Mouse (Mus musculus): Measurements from ENCODE around the gene Sult2a6. TPM values are rescaled to one million over a fixed set of nuclear protein-coding genes. Genes with fewer than 3 reads are reported as not detected.
A peak's percentile ranks its signal among the peaks of the same experiment; 100 is the strongest.

The Sult2a6 gene
- polyA plus RNA-seq (2015; fragmentation: Nextera tagmentation; extraction: Ambion mirVana): 9.5 and 12.5 TPM in 2 replicates

DNA sequence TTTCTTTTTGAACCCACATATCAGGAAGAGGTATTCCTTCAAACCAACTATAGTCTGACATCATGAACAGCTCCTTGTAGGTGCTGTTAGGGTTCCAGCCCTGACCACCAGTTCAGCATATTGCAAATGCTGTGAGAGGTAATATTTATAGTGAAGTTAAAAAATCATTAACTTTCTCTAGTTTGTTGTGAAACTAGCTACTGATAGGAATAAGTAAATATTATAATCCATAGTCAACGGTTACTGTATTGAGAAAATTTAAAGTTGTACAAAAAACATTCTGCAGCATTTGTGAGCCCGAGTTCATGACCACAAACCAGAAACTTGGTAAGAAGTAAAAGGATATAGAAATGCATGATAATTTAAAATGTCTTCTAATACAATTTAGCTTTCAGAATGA, at the start of gene Sult2a6:
TSS of gene Sult2a6 (minus strand) at position 101 of the 400 bp plus-strand sequence.
- no peak within 1 kb of the TSS for H3K9ac ChIP-seq (replicated peaks)
- DNase-seq (no peak), ATAC-seq (no peak)
- TF ChIP-seq CTCF (IDR thresholded peaks at IDR 0.05; ENCODE audit: low read depth): no peak
- no peak for TF ChIP-seq EP300 (IDR thresholded peaks at IDR 0.05; ENCODE audit: low read depth)
- no peaks in the 10 kb centered on the region for H3K27me3 ChIP-seq (ENCODE audit: insufficient read depth, low read length)
- H3K27ac ChIP-seq (ENCODE audit: low read depth): no peak within 1 kb of the TSS
- no peak within 1 kb of the TSS for H3K4me2 ChIP-seq (ENCODE audit: low read depth, low read length)
- H3K9me3 ChIP-seq (ENCODE audit: low read length): no peaks in the 10 kb centered on the region
- WGBS (ENCODE audit: insufficient replicate concordance): 49% methylated on average over 2 of the region's 2 CpGs
- no peak within 1 kb of the TSS for H3K4me3 ChIP-seq (ENCODE audit: low read depth, low read length)
- no peaks in the 10 kb centered on the region for H3K4me1 ChIP-seq (ENCODE audit: insufficient read depth)
- no peaks in the 10 kb centered on the region for H3K36me3 ChIP-seq (replicated peaks; ENCODE audit: insufficient read depth, low read length)

DNA sequence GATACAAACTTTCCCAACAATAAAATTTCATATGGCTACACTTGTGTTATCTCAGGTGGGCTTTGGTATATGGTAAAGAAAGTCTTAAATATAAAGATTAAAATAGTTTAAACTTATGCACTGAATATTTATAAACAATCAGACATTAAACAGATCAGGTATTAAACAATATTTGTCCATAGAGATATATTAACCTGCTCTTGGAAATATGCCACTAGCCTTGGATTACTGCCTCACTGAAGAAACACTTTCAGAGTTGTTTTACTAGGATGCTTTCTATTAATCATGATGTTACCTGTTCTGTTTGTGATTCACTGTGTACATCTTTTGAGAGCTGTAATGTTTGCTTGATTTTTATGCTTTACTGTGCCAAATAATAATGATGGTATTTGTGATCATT, 39.4 kb downstream of the Sult2a6 start:
- Histone ChIP-seq H3K9me3 (ENCODE audit: low read length) (no peaks in the 10 kb centered on the region), H3K4me2 (ENCODE audit: low read depth, low read length) (no peak overlapping the region), H3K27ac (ENCODE audit: low read depth) (no peak overlapping the region), H3K27me3 (ENCODE audit: insufficient read depth, low read length) (no peaks in the 10 kb centered on the region), H3K9ac (replicated peaks) (no peak overlapping the region), H3K36me3 (replicated peaks; ENCODE audit: insufficient read depth, low read length) (no peaks in the 10 kb centered on the region), H3K4me1 (ENCODE audit: insufficient read depth) (no peaks in the 10 kb centered on the region), H3K4me3 (ENCODE audit: low read depth, low read length) (no peak overlapping the region)
- no peak for DNase-seq
- TF ChIP-seq CTCF (IDR thresholded peaks at IDR 0.05; ENCODE audit: low read depth) (no peak), EP300 (IDR thresholded peaks at IDR 0.05; ENCODE audit: low read depth) (no peak)
- ATAC-seq: no peak

DNA sequence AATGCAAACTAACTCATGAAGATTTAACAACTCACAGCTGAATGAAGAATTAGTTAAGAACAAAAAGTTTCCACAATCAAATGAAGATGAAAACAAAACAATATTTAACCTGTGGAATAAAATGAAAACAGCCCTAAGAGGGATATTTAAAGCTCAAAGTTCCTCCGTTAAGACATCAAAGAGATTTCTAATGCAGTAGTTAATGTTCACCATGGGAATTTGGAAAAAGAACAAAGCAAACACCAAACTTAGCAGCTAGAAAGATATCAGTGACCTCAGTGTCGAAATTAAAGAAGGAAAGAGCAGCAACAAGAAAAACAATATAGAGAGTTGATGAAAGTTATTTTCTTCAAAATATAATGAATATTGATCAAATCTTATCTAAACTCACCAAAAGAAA, 51.3 kb downstream of the Sult2a6 start:
- Histone ChIP-seq H3K27ac (ENCODE audit: low read depth) (no peak overlapping the region), H3K27me3 (ENCODE audit: insufficient read depth, low read length) (no peaks in the 10 kb centered on the region), H3K4me1 (ENCODE audit: insufficient read depth) (no peaks in the 10 kb centered on the region), H3K4me2 (ENCODE audit: low read depth, low read length) (no peak overlapping the region), H3K4me3 (ENCODE audit: low read depth, low read length) (no peak overlapping the region), H3K9me3 (ENCODE audit: low read length) (no peaks in the 10 kb centered on the region), H3K36me3 (replicated peaks; ENCODE audit: insufficient read depth, low read length) (no peaks in the 10 kb centered on the region), H3K9ac (replicated peaks) (no peak overlapping the region)
- peak; percentile 54; the same call in 1 of the 2 replicates for ATAC-seq
- no peak for DNase-seq
- no peak for TF ChIP-seq CTCF (IDR thresholded peaks at IDR 0.05; ENCODE audit: low read depth)
- no peak for TF ChIP-seq EP300 (IDR thresholded peaks at IDR 0.05; ENCODE audit: low read depth)
- 31% methylated on average over 2 of the region's 2 CpGs for WGBS (ENCODE audit: insufficient replicate concordance)

DNA sequence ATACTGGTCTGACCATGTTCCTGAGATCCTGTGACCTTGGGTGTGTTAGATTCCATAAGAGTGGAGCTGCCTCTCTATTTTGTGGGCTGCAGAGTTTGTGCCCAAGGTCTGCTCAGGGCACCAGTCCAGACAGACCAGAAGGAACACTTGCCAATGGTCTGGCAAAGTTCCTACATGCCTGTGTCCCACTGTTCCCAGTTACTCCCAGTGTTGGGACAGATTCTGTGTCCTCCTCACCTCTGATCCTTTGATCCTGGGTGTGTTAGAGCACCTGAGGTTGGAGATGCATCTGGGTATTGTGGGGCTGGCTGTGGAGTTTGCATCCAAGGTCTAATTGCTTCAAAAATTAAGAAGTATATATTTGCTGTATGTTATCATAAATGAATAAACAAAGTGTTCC, 52.2 kb downstream of the Sult2a6 start:
- H3K4me3 ChIP-seq (ENCODE audit: low read depth, low read length): no peak overlapping the region
- H3K27me3 ChIP-seq (ENCODE audit: insufficient read depth, low read length): no peaks in the 10 kb centered on the region
- DNase-seq (peak; percentile 20), ATAC-seq (peak; percentile 74)
- no peak overlapping the region for H3K4me2 ChIP-seq (ENCODE audit: low read depth, low read length)
- no peaks in the 10 kb centered on the region for H3K4me1 ChIP-seq (ENCODE audit: insufficient read depth)
- no peak for TF ChIP-seq EP300 (IDR thresholded peaks at IDR 0.05; ENCODE audit: low read depth)
- no peak for TF ChIP-seq CTCF (IDR thresholded peaks at IDR 0.05; ENCODE audit: low read depth)
- peaks cover 2% of the 10 kb centered on the region; the same call in 1 of the 2 replicates for H3K9me3 ChIP-seq (ENCODE audit: low read length)
- peak overlapping the region; percentile 35; the same call in 1 of the 2 replicates for H3K27ac ChIP-seq (ENCODE audit: low read depth)
- H3K36me3 ChIP-seq (replicated peaks; ENCODE audit: insufficient read depth, low read length): no peaks in the 10 kb centered on the region
- H3K9ac ChIP-seq (replicated peaks): no peak overlapping the region

Other genes starting within 250 kb of the Sult2a6 start
- 0.73 and 1.2 TPM in 2 replicates for gene Sult2a3, start 131.8 kb downstream of the Sult2a6 start, polyA plus RNA-seq (2015; fragmentation: Nextera tagmentation; extraction: Ambion mirVana)
- 0.31 and 0.51 TPM in 2 replicates for gene Obox8, start 78.7 kb upstream of the Sult2a6 start, polyA plus RNA-seq (2015; fragmentation: Nextera tagmentation; extraction: Ambion mirVana)
- 19.8 and 22.7 TPM in 2 replicates for gene Sult2a8, start 191.9 kb upstream of the Sult2a6 start, polyA plus RNA-seq (2015; fragmentation: Nextera tagmentation; extraction: Ambion mirVana)
- not detected in 2 replicates for gene Sult2a7, start 239.4 kb upstream of the Sult2a6 start, polyA plus RNA-seq (2015; fragmentation: Nextera tagmentation; extraction: Ambion mirVana)

All from liver, postnatal 0 days (tissue).